Mouse (Mus musculus): Measurements from ENCODE around the gene Hmgb4. TPM values are rescaled to one million over a fixed set of nuclear protein-coding genes. Genes with fewer than 3 reads are reported as not detected.
A peak's percentile ranks its signal among the peaks of the same experiment; 100 is the strongest.

The Hmgb4 gene
- polyA plus RNA-seq, 1 experiment from 2014 or later: not detected

- Histone ChIP-seq H3K27ac (ENCODE audit: low read depth, low read length) (no peak overlapping the region), H3K9me3 (ENCODE audit: control insufficient read depth, low read length) (no peaks in the 10 kb centered on the region), H3K36me3 (ENCODE audit: control insufficient read depth, insufficient read depth, low read length) (no peaks in the 10 kb centered on the region), H3K9ac (replicated peaks; ENCODE audit: low read depth, low read length) (no peak overlapping the region), H3K4me3 (ENCODE audit: low read depth, low read length) (no peak overlapping the region), H3K4me1 (ENCODE audit: control insufficient read depth, insufficient read depth, low read length) (peaks cover 11% of the 10 kb centered on the region; the same call in 1 of the 2 replicates), H3K4me2 (ENCODE audit: low read depth, low read length) (no peak overlapping the region), H3K27me3 (ENCODE audit: control insufficient read depth, insufficient read depth, low read length) (no peaks in the 10 kb centered on the region)
- WGBS: 61% methylated on average over 19 of the region's 19 CpGs
- no peak for ATAC-seq (ENCODE audit: low read depth)
Observed at GRCm38 (mm10) chr4:128270931-128271330, 10.2 kb upstream of the Hmgb4 start.

- 44% methylated on average over 10 of the region's 10 CpGs for WGBS
- Histone ChIP-seq H3K4me3 (ENCODE audit: low read depth, low read length) (no peak overlapping the region), H3K36me3 (ENCODE audit: control insufficient read depth, insufficient read depth, low read length) (no peaks in the 10 kb centered on the region), H3K27me3 (ENCODE audit: control insufficient read depth, insufficient read depth, low read length) (no peaks in the 10 kb centered on the region), H3K4me1 (ENCODE audit: control insufficient read depth, insufficient read depth, low read length) (peaks cover 11% of the 10 kb centered on the region; the same call in 1 of the 2 replicates), H3K27ac (ENCODE audit: low read depth, low read length) (no peak overlapping the region), H3K4me2 (ENCODE audit: low read depth, low read length) (no peak overlapping the region), H3K9ac (replicated peaks; ENCODE audit: low read depth, low read length) (no peak overlapping the region), H3K9me3 (ENCODE audit: control insufficient read depth, low read length) (no peaks in the 10 kb centered on the region)
- ATAC-seq (ENCODE audit: low read depth): no peak
Observed at GRCm38 (mm10) chr4:128270177-128270576, 9.4 kb upstream of the Hmgb4 start.

- ATAC-seq (ENCODE audit: low read depth): no peak
- no peak overlapping the region for H3K9ac ChIP-seq (replicated peaks; ENCODE audit: low read depth, low read length)
- no peaks in the 10 kb centered on the region for H3K36me3 ChIP-seq (ENCODE audit: control insufficient read depth, insufficient read depth, low read length)
- H3K9me3 ChIP-seq (ENCODE audit: control insufficient read depth, low read length): no peaks in the 10 kb centered on the region
- H3K4me2 ChIP-seq (ENCODE audit: low read depth, low read length): no peak overlapping the region
- whole genome bisulfite sequencing: 78% methylated on average over 9 of the region's 9 CpGs
- H3K27me3 ChIP-seq (ENCODE audit: control insufficient read depth, insufficient read depth, low read length): no peaks in the 10 kb centered on the region
- no peak overlapping the region for H3K27ac ChIP-seq (ENCODE audit: low read depth, low read length)
- peaks cover 11% of the 10 kb centered on the region; the same call in 1 of the 2 replicates for H3K4me1 ChIP-seq (ENCODE audit: control insufficient read depth, insufficient read depth, low read length)
- no peak overlapping the region for H3K4me3 ChIP-seq (ENCODE audit: low read depth, low read length)
Observed at GRCm38 (mm10) chr4:128269261-128269875, 8.6 kb upstream of the Hmgb4 start.

- ATAC-seq (ENCODE audit: low read depth): no peak
- Histone ChIP-seq H3K9me3 (ENCODE audit: control insufficient read depth, low read length) (no peaks in the 10 kb centered on the region), H3K9ac (replicated peaks; ENCODE audit: low read depth, low read length) (no peak overlapping the region), H3K36me3 (ENCODE audit: control insufficient read depth, insufficient read depth, low read length) (no peaks in the 10 kb centered on the region), H3K4me1 (ENCODE audit: control insufficient read depth, insufficient read depth, low read length) (0 out of 2 replicates have a peak, but pooled peaks cover 3% of the 10 kb centered on the region), H3K4me2 (ENCODE audit: low read depth, low read length) (no peak overlapping the region), H3K4me3 (ENCODE audit: low read depth, low read length) (no peak overlapping the region), H3K27me3 (ENCODE audit: control insufficient read depth, insufficient read depth, low read length) (no peaks in the 10 kb centered on the region), H3K27ac (ENCODE audit: low read depth, low read length) (no peak overlapping the region)
- 88% methylated on average over 3 of the region's 3 CpGs for WGBS
Observed at GRCm38 (mm10) chr4:128265341-128265740, 4.6 kb upstream of the Hmgb4 start.

GRCm38 (mm10) chr4:128264491-128264890 is 3.7 kb upstream of the Hmgb4 start:
- Histone ChIP-seq H3K27me3 (ENCODE audit: control insufficient read depth, insufficient read depth, low read length) (no peaks in the 10 kb centered on the region), H3K4me2 (ENCODE audit: low read depth, low read length) (no peak overlapping the region), H3K27ac (ENCODE audit: low read depth, low read length) (no peak overlapping the region), H3K36me3 (ENCODE audit: control insufficient read depth, insufficient read depth, low read length) (no peaks in the 10 kb centered on the region), H3K4me1 (ENCODE audit: control insufficient read depth, insufficient read depth, low read length) (0 out of 2 replicates have a peak, but pooled peaks cover 3% of the 10 kb centered on the region), H3K9me3 (ENCODE audit: control insufficient read depth, low read length) (no peaks in the 10 kb centered on the region), H3K9ac (replicated peaks; ENCODE audit: low read depth, low read length) (no peak overlapping the region), H3K4me3 (ENCODE audit: low read depth, low read length) (no peak overlapping the region)
- 94% methylated on average over 5 of the region's 5 CpGs for WGBS
- no peak for ATAC-seq (ENCODE audit: low read depth)

- no peaks in the 10 kb centered on the region for H3K27me3 ChIP-seq (ENCODE audit: control insufficient read depth, insufficient read depth, low read length)
- ATAC-seq (ENCODE audit: low read depth): no peak
Observed at GRCm38 (mm10) chr4:128259211-128259610, 1.5 kb downstream of the Hmgb4 start.

GRCm38 (mm10) chr4:128248676-128249075 is 12.1 kb downstream of the Hmgb4 start:
- no peak overlapping the region for H3K4me2 ChIP-seq (ENCODE audit: low read depth, low read length)
- no peaks in the 10 kb centered on the region for H3K4me1 ChIP-seq (ENCODE audit: control insufficient read depth, insufficient read depth, low read length)
- 22% methylated on average over 5 of the region's 5 CpGs for WGBS
- H3K4me3 ChIP-seq (ENCODE audit: low read depth, low read length): no peak overlapping the region
- no peak for ATAC-seq (ENCODE audit: low read depth)
- no peak overlapping the region for H3K9ac ChIP-seq (replicated peaks; ENCODE audit: low read depth, low read length)
- no peaks in the 10 kb centered on the region for H3K9me3 ChIP-seq (ENCODE audit: control insufficient read depth, low read length)
- H3K27me3 ChIP-seq (ENCODE audit: control insufficient read depth, insufficient read depth, low read length): no peaks in the 10 kb centered on the region
- no peak overlapping the region for H3K27ac ChIP-seq (ENCODE audit: low read depth, low read length)
- H3K36me3 ChIP-seq (ENCODE audit: control insufficient read depth, insufficient read depth, low read length): no peaks in the 10 kb centered on the region

More at GRCm38 (mm10) chr4:128259211-128259610, 1.5 kb downstream of the Hmgb4 start:
- Histone ChIP-seq H3K9me3 (ENCODE audit: control insufficient read depth, low read length) (no peaks in the 10 kb centered on the region), H3K4me1 (ENCODE audit: control insufficient read depth, insufficient read depth, low read length) (no peaks in the 10 kb centered on the region), H3K36me3 (ENCODE audit: control insufficient read depth, insufficient read depth, low read length) (no peaks in the 10 kb centered on the region), H3K27ac (ENCODE audit: low read depth, low read length) (no peak overlapping the region), H3K4me2 (ENCODE audit: low read depth, low read length) (no peak overlapping the region), H3K4me3 (ENCODE audit: low read depth, low read length) (no peak overlapping the region), H3K9ac (replicated peaks; ENCODE audit: low read depth, low read length) (no peak overlapping the region)
- WGBS: 83% methylated on average over 5 of the region's 5 CpGs

- H3K27ac ChIP-seq (ENCODE audit: low read depth, low read length): no peak overlapping the region
- H3K4me2 ChIP-seq (ENCODE audit: low read depth, low read length): no peak overlapping the region
- no peak for ATAC-seq (ENCODE audit: low read depth)
- H3K4me3 ChIP-seq (ENCODE audit: low read depth, low read length): no peak overlapping the region
- no peaks in the 10 kb centered on the region for H3K36me3 ChIP-seq (ENCODE audit: control insufficient read depth, insufficient read depth, low read length)
- no peaks in the 10 kb centered on the region for H3K27me3 ChIP-seq (ENCODE audit: control insufficient read depth, insufficient read depth, low read length)
- WGBS: 43% methylated on average over 2 of the region's 2 CpGs
- no peak overlapping the region for H3K9ac ChIP-seq (replicated peaks; ENCODE audit: low read depth, low read length)
- H3K9me3 ChIP-seq (ENCODE audit: control insufficient read depth, low read length): no peaks in the 10 kb centered on the region
- peaks cover 15% of the 10 kb centered on the region; the same call in 1 of the 2 replicates for H3K4me1 ChIP-seq (ENCODE audit: control insufficient read depth, insufficient read depth, low read length)
Observed at GRCm38 (mm10) chr4:128245201-128245600, 15.6 kb downstream of the Hmgb4 start.

GRCm38 (mm10) chr4:128241854-128242356 is 18.9 kb downstream of the Hmgb4 start:
- Histone ChIP-seq H3K9ac (replicated peaks; ENCODE audit: low read depth, low read length) (no peak overlapping the region), H3K27ac (ENCODE audit: low read depth, low read length) (peak overlapping the region; percentile 55), H3K36me3 (ENCODE audit: control insufficient read depth, insufficient read depth, low read length) (no peaks in the 10 kb centered on the region), H3K4me2 (ENCODE audit: low read depth, low read length) (no peak overlapping the region), H3K4me3 (ENCODE audit: low read depth, low read length) (no peak overlapping the region), H3K9me3 (ENCODE audit: control insufficient read depth, low read length) (no peaks in the 10 kb centered on the region), H3K27me3 (ENCODE audit: control insufficient read depth, insufficient read depth, low read length) (no peaks in the 10 kb centered on the region), H3K4me1 (ENCODE audit: control insufficient read depth, insufficient read depth, low read length) (peaks cover 15% of the 10 kb centered on the region; the same call in 1 of the 2 replicates)
- WGBS: 41% methylated on average over 2 of the region's 2 CpGs
- ATAC-seq (ENCODE audit: low read depth): peak; percentile 38; the same call in 1 of the 2 replicates
